Mouse (Mus musculus) E14TG2a.4 (cell line): ENCODE measurements around the gene Espnl.

ENCODE experiments used
- CTCF ChIP-seq: conservative IDR thresholded peaks from 2 replicates; pipeline ENCODE4 v1.5.1; 2014; ENCODE audit warnings: low read length
- NANOG ChIP-seq: IDR thresholded peaks from 2 replicates; pipeline ENCODE4 v1.6.1; 2014; ENCODE audit warnings: borderline replicate concordance, low read length, mixed read lengths
- POU5F1 ChIP-seq: IDR thresholded peaks from 2 replicates; pipeline ENCODE4 v1.6.1; 2014; ENCODE audit warnings: low read length, borderline replicate concordance

- TF ChIP-seq CTCF (no peak), NANOG (no peak), POU5F1 (no peak)
Observed at GRCm38 (mm10) chr1:91301206-91301920, 20.5 kb upstream of the Espnl start.
